Mouse (Mus musculus) MEL (cell line): ENCODE data around the gene Itgb2. TPM values are rescaled to one million over a fixed set of nuclear protein-coding genes. Genes with fewer than 3 reads are reported as not detected.

ENCODE experiments used
- DNase-seq: peaks from one replicate; pipeline ENCODE4 v3.0.0; 2011; ENCODE audit warnings: low read depth, low spot score
- H3K27ac ChIP-seq: 2 replicates; pipeline ENCODE4 v1.5.1; 2012; ENCODE audit warnings: low read depth, mild to moderate bottlenecking, control low read depth, low read length, moderate library complexity; ENCODE audit not compliant: control insufficient read depth
- H3K27me3 ChIP-seq, 2 experiments: fragments of 150-350 bp in 1 of 2; sonication (generic) in 1 of 2; 2 replicates each; pipeline ENCODE4 v1.6.1; 2012; ENCODE audit warnings: low read length in 2 of 2, mild to moderate bottlenecking in 2 of 2, improper control_type of control experiment in 1 of 2, moderate library complexity in 1 of 2; ENCODE audit not compliant: insufficient read depth in 2 of 2, control insufficient read depth in 1 of 2
- H3K36me3 ChIP-seq, 2 experiments: 2 replicates each; pipeline ENCODE4 v1.6.1; 2012 to 2014; ENCODE audit warnings: low read length in 2 of 2, improper control_type of control experiment in 1 of 2, inconsistent platforms in 1 of 2, mild to moderate bottlenecking in 1 of 2; ENCODE audit not compliant: insufficient read depth in 2 of 2, control insufficient read depth in 1 of 2
- H3K4me1 ChIP-seq, 2 experiments: fragments of 150-350 bp in 1 of 2; sonication (generic) in 1 of 2; 2 replicates each; pipeline ENCODE4 v1.6.1; 2012; ENCODE audit warnings: low read length in 2 of 2, improper control_type of control experiment in 1 of 2, mild to moderate bottlenecking in 1 of 2; ENCODE audit not compliant: insufficient read depth in 2 of 2, control insufficient read depth in 1 of 2
- H3K4me3 ChIP-seq, 2 experiments: fragments of 150-350 bp in 1 of 2; sonication (generic) in 1 of 2; 2 replicates each; pipeline ENCODE4 v1.5.1; 2012; ENCODE audit warnings: low read depth in 2 of 2, low read length in 2 of 2, mild to moderate bottlenecking in 2 of 2, moderate library complexity in 2 of 2, control low read depth in 1 of 2, improper control_type of control experiment in 1 of 2; ENCODE audit not compliant: control insufficient read depth in 1 of 2, insufficient read depth in 1 of 2
- H3K79me2 ChIP-seq: 2 replicates; pipeline ENCODE4 v1.6.1; 2012; ENCODE audit warnings: mild to moderate bottlenecking, low read length, moderate library complexity; ENCODE audit not compliant: control insufficient read depth, poor library complexity, insufficient read depth
- H3K9ac ChIP-seq: 2 replicates; pipeline ENCODE4 v1.6.1; 2012; ENCODE audit warnings: low read depth, mild to moderate bottlenecking, control low read depth, low read length, moderate library complexity; ENCODE audit not compliant: control insufficient read depth, poor library complexity, severe bottlenecking
- H3K9me3 ChIP-seq: fragments of 150-350 bp; sonication (generic); replicated peaks from 2 replicates; pipeline ENCODE4 v1.6.1; 2012; ENCODE audit warnings: mild to moderate bottlenecking, low read length, improper control_type of control experiment, moderate library complexity; ENCODE audit not compliant: insufficient read depth
- CHD1 ChIP-seq: IDR thresholded peaks from 2 replicates; pipeline ENCODE4 v1.6.1; 2012; ENCODE audit warnings: low read depth, mild to moderate bottlenecking, inconsistent platforms, low read length, improper control_type of control experiment
- ELF1 ChIP-seq: IDR thresholded peaks from 2 replicates; pipeline ENCODE4 v1.6.1; 2014; ENCODE audit warnings: low read depth, mild to moderate bottlenecking, inconsistent platforms, low read length, improper control_type of control experiment, moderate library complexity
- ETS1 ChIP-seq: IDR thresholded peaks from 2 replicates; pipeline ENCODE4 v1.6.1; 2012; ENCODE audit warnings: low read depth, mild to moderate bottlenecking, inconsistent platforms, low read length, improper control_type of control experiment, moderate library complexity
- GATA1 ChIP-seq: IDR thresholded peaks from 2 replicates; pipeline ENCODE4 v1.6.1; 2011; ENCODE audit warnings: low read depth, low read length, improper control_type of control experiment
- HCFC1 ChIP-seq: IDR thresholded peaks from 2 replicates; pipeline ENCODE4 v1.6.1; 2012; ENCODE audit warnings: low read depth, mild to moderate bottlenecking, inconsistent platforms, low read length, improper control_type of control experiment, moderate library complexity
- MAX ChIP-seq: IDR thresholded peaks from 2 replicates; pipeline ENCODE4 v1.6.1; 2011; ENCODE audit warnings: low read length, improper control_type of control experiment
- MYB ChIP-seq: IDR thresholded peaks from 2 replicates; pipeline ENCODE4 v1.6.1; 2011; ENCODE audit warnings: mild to moderate bottlenecking, low read depth, low read length, improper control_type of control experiment
- NELFE ChIP-seq: IDR thresholded peaks from 2 replicates; pipeline ENCODE4 v1.6.1; 2011; ENCODE audit warnings: low read depth, low read length, improper control_type of control experiment
- NRF1 ChIP-seq: IDR thresholded peaks from 2 replicates; pipeline ENCODE4 v1.6.1; 2014; ENCODE audit warnings: low read depth, mild to moderate bottlenecking, inconsistent platforms, low read length, improper control_type of control experiment, moderate library complexity; ENCODE audit not compliant: poor library complexity, insufficient read depth, severe bottlenecking
- POLR2AphosphoS2 ChIP-seq: IDR thresholded peaks from 2 replicates; pipeline ENCODE4 v1.6.1; 2011; ENCODE audit warnings: low read length, improper control_type of control experiment
- POLR2AphosphoS5 ChIP-seq: IDR thresholded peaks from 2 replicates; pipeline ENCODE4 v1.6.1; 2012; ENCODE audit warnings: low read depth, borderline replicate concordance, mild to moderate bottlenecking, inconsistent platforms, low read length, moderate library complexity, mixed read lengths
- UBTF ChIP-seq: IDR thresholded peaks from 2 replicates; pipeline ENCODE4 v1.6.1; 2012; ENCODE audit warnings: low read depth, mild to moderate bottlenecking, inconsistent platforms, low read length, improper control_type of control experiment, moderate library complexity, borderline replicate concordance; ENCODE audit not compliant: insufficient read depth
- ZNF384 ChIP-seq: IDR thresholded peaks from 2 replicates; pipeline ENCODE4 v1.6.1; 2012; ENCODE audit warnings: low read depth, mild to moderate bottlenecking, inconsistent platforms, low read length, improper control_type of control experiment
- polyA plus RNA-seq, 2 experiments: library from polyadenylated mRNA; stranded (reverse) in 1 of 2; unstranded in 1 of 2; fragments of >175 nt in 1 of 2; fragments of >200 nt in 1 of 2; gene quantifications; 2 replicates each; pipeline versions ENCODE4 v1.2.1 to v1.2.4; 2012; ENCODE audit warnings: low replicate concordance in 2 of 2, low read depth in 1 of 2; ENCODE audit not compliant: insufficient read length in 2 of 2, insufficient read depth in 1 of 2, missing spikeins in 1 of 2
- total RNA-seq: library from RNA; depleted of rRNA; stranded (reverse); fragments of 300-350 nt; gene quantifications from 2 replicates; pipeline ENCODE4 v1.2.3, GENCODE M21; 2012

The Itgb2 gene
- total and polyA plus RNA-seq, 3 experiments, result 36.9 to 45.8 TPM; not detected in 1

DNA sequence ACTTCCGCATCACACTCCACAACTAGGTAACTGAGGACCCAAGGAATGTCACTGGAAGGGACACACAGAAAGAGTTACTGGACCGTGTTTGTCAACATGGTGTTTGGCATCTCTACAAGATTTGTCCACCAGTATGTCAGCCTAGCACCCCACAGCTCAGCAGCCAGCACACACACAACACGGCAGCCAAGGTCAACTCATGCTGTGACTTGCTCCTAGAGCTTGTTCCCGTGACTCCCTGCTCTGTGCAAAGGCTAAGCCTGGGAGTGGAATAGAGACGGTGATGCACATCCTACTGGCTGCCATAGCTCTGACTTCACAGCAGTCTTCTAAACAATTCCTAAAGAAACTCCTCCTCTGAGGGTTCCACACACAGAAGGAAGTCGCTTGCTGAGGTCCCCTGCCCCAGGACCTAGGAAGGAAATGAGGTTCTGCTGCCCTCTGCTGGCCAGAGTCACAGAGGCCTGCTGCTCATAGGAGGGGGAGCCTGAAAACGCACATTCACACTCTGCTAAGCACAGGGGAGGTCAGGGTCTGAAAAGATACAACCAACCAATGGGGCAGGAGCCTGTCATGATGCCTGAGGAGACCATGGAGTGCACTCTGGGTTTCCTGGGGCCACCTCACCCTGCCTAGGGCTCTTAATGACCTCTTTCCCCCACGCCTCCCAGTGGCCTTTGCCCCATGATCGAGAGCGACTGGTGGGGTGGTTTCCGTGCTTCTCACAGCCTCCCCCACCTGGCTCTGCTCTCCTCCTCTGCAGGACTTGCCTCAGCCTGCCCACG lies 20.5 kb upstream of the Itgb2 start (continued):
- TF ChIP-seq POLR2AphosphoS5, result no peak
- TF ChIP-seq ELF1, result no peak
- TF ChIP-seq UBTF, result no peak
- no peak for TF ChIP-seq MYB
- TF ChIP-seq MAX, result no peak
- TF ChIP-seq NRF1, result no peak
- no peak for TF ChIP-seq POLR2AphosphoS2

DNA sequence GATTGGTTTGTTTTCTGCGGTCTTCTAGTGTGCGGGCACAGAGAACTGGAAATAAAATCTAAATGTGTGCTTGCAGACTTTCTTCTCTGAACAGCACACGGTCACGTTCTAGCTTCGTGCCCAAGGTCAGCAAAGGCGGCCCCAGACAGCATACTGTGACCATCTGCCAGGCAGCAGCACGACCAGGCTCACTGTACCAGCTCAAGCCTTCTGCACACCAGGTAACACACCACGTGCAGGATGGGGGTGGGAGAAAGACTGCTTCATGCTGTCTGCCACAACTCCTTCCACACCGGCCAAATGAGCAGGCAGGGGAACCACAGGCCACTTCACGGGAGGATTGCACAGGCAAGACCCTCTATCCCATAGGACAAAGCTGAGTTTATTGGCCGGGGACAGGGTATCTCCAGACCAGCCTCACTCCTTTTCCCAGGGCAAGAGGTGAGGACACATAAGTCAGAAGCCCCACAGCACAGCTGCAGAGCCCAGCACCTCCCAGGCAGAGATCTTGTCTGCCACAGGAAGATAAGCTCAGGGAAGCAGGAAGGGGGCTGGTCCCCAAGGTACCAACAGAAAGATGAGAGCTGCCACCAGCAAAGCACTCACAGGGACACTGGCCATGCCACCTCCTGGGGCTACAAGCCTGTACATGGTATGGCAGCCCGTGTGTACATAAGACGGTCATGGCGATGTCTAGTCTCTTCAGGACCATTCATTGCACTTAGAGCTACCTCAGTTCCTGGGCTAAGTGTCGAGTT lies 19.6 kb upstream of the Itgb2 start:
- Histone ChIP-seq H3K79me2 (peaks cover 16% of the 10 kb centered on the region), H3K9me3 (no peaks in the 10 kb centered on the region), H3K27ac (no peak overlapping the region), H3K9ac (no peak overlapping the region), H3K36me3 (peaks cover 3 to 9% of the 10 kb centered on the region in 2 experiments), H3K4me3 (no peak overlapping the region), H3K27me3 (no peaks in the 10 kb centered on the region), H3K4me1 (peaks cover 0 to 16% of the 10 kb centered on the region in 2 experiments; a peak in 2 of 4 replicates)
- no peak for DNase-seq
- no peak for TF ChIP-seq HCFC1
- no peak for TF ChIP-seq ZNF384
- TF ChIP-seq ETS1, result no peak
- TF ChIP-seq GATA1, result 0 out of 2 replicates have a peak, but pooled peaks have one; percentile 5
- TF ChIP-seq NELFE, result no peak
- TF ChIP-seq ELF1, result no peak
- no peak for TF ChIP-seq MYB
- TF ChIP-seq CHD1, result no peak
